Mouse (Mus musculus) lung, postnatal 0 days (tissue): ENCODE results near the gene Zfp609. TPM values are rescaled to one million over a fixed set of nuclear protein-coding genes. Genes with fewer than 3 reads are reported as not detected.

Source experiments
- ATAC-seq: fragments of 200-750 bp; cut with Nextera tagmentation; 2 replicates; pipeline ENCODE4 v1.8.0; 2017; ENCODE audit warnings: moderate library complexity
- DNase-seq: peaks from one replicate; pipeline ENCODE4 v3.0.0-alpha.2; 2016; ENCODE audit warnings: low spot score
- H3K27ac ChIP-seq: fragments of 300-500 bp; sonication (generic); 2 replicates; pipeline ENCODE4 v1.5.1; 2014; ENCODE audit warnings: antibody characterized with exemption, mild to moderate bottlenecking, low read length, mixed read lengths
- H3K27me3 ChIP-seq: fragments of 300-500 bp; sonication (generic); replicated peaks from 2 replicates; pipeline ENCODE4 v1.6.1; 2014; ENCODE audit warnings: low read length, mixed read lengths; ENCODE audit not compliant: insufficient read depth
- H3K36me3 ChIP-seq: fragments of 300-500 bp; sonication (generic); 2 replicates; pipeline ENCODE4 v1.6.1; 2014; ENCODE audit warnings: low read length, mixed read lengths; ENCODE audit not compliant: insufficient read depth
- H3K4me1 ChIP-seq: fragments of 300-500 bp; sonication (generic); 2 replicates; pipeline ENCODE4 v1.6.1; 2014; ENCODE audit warnings: antibody characterized with exemption, low read depth, low read length, mixed read lengths; ENCODE audit not compliant: insufficient read depth
- H3K4me2 ChIP-seq: fragments of 300-500 bp; sonication (generic); replicated peaks from 2 replicates; pipeline ENCODE4 v1.6.1; 2014; ENCODE audit warnings: low read depth, mild to moderate bottlenecking, low read length, moderate library complexity, mixed read lengths
- H3K4me3 ChIP-seq: fragments of 300-500 bp; sonication (generic); 2 replicates; pipeline ENCODE4 v1.5.1; 2014; ENCODE audit warnings: low read depth, low read length
- H3K9ac ChIP-seq: fragments of 300-500 bp; sonication (generic); replicated peaks from 2 replicates; pipeline ENCODE4 v1.6.1; 2014; ENCODE audit warnings: low read depth, mild to moderate bottlenecking
- H3K9me3 ChIP-seq: fragments of 300-500 bp; sonication (generic); 2 replicates; pipeline ENCODE4 v1.6.1; 2016; ENCODE audit warnings: low read length, mixed read lengths
- CTCF ChIP-seq: IDR thresholded peaks from 2 replicates; pipeline ENCODE4 v1.5.1; 2016; ENCODE audit warnings: antibody characterized with exemption, mild to moderate bottlenecking
- EP300 ChIP-seq: IDR thresholded peaks from 2 replicates; pipeline ENCODE4 v1.6.1; 2016; ENCODE audit warnings: antibody characterized with exemption, mild to moderate bottlenecking, control low read depth
- WGBS: fragments of 180-500 bp; shearing (Covaris S2); extraction: QIAGEN DNeasy Blood & Tissue Kit; methylation state at CpG from one replicate; pipeline ENCODE4 v1.1.7; 2014; 5-methylcytosine and 5-hydroxymethylcytosine counted together
- polyA plus RNA-seq: library from polyadenylated mRNA; unstranded; fragments of >200 nt; fragmentation: Nextera tagmentation; extraction: Ambion mirVana; gene quantifications from 2 replicates; pipeline ENCODE4 v1.2.1, GENCODE M21; 2015

The Zfp609 gene
- polyA plus RNA-seq, 1 experiment from 2014 or later, result 5.0 TPM

- no peak for DNase-seq
- H3K4me2 ChIP-seq, result no peak overlapping the region
- no peaks in the 10 kb centered on the region for H3K4me1 ChIP-seq
- 80% methylated on average over 2 of the region's 2 CpGs for WGBS
- ATAC-seq, result no peak
- no peaks in the 10 kb centered on the region for H3K9me3 ChIP-seq
- no peak overlapping the region for H3K27ac ChIP-seq
- no peak overlapping the region for H3K9ac ChIP-seq
- no peaks in the 10 kb centered on the region for H3K27me3 ChIP-seq
- TF ChIP-seq CTCF, result no peak
- no peak for TF ChIP-seq EP300
- no peak overlapping the region for H3K4me3 ChIP-seq
- H3K36me3 ChIP-seq, result no peaks in the 10 kb centered on the region
Observed at GRCm38 (mm10) chr9:65646782-65647181, 180.6 kb downstream of the Zfp609 start.

GRCm38 (mm10) chr9:65645984-65646383 is 181.4 kb downstream of the Zfp609 start:
- no peak overlapping the region for H3K4me3 ChIP-seq
- no peak overlapping the region for H3K9ac ChIP-seq
- H3K4me1 ChIP-seq, result no peaks in the 10 kb centered on the region
- no peak overlapping the region for H3K27ac ChIP-seq
- WGBS, result 46% methylated on average over 3 of the region's 3 CpGs
- no peak for TF ChIP-seq EP300
- no peak for TF ChIP-seq CTCF
- no peak overlapping the region for H3K4me2 ChIP-seq
- no peaks in the 10 kb centered on the region for H3K27me3 ChIP-seq
- no peak for DNase-seq
- H3K36me3 ChIP-seq, result no peaks in the 10 kb centered on the region
- H3K9me3 ChIP-seq, result no peaks in the 10 kb centered on the region
- no peak for ATAC-seq

- Histone ChIP-seq H3K27ac (no peak overlapping the region), H3K4me3 (no peak overlapping the region), H3K4me1 (no peaks in the 10 kb centered on the region), H3K9ac (no peak overlapping the region), H3K36me3 (no peaks in the 10 kb centered on the region), H3K9me3 (no peaks in the 10 kb centered on the region), H3K27me3 (no peaks in the 10 kb centered on the region), H3K4me2 (no peak overlapping the region)
- DNase-seq (no peak), ATAC-seq (no peak)
- TF ChIP-seq CTCF, result no peak
- 81% methylated on average over 4 of the region's 4 CpGs for WGBS
Observed at GRCm38 (mm10) chr9:65644960-65645359, 182.4 kb downstream of the Zfp609 start.

GRCm38 (mm10) chr9:65642546-65642945 is 184.8 kb downstream of the Zfp609 start:
- Histone ChIP-seq H3K4me2 (no peak overlapping the region), H3K4me1 (no peaks in the 10 kb centered on the region), H3K9me3 (no peaks in the 10 kb centered on the region), H3K27ac (no peak overlapping the region), H3K4me3 (no peak overlapping the region), H3K27me3 (no peaks in the 10 kb centered on the region), H3K9ac (no peak overlapping the region), H3K36me3 (no peaks in the 10 kb centered on the region)
- TF ChIP-seq CTCF (no peak), EP300 (no peak)
- DNase-seq (no peak), ATAC-seq (no peak)

Other genes starting within 250 kb of the Zfp609 start
- 20.3 and 21.1 TPM in 2 replicates for gene Plekho2, start 247.5 kb downstream of the Zfp609 start, polyA plus RNA-seq
- gene Pif1, start 240.4 kb downstream of the Zfp609 start, polyA plus RNA-seq, result 0.56 and 0.87 TPM in 2 replicates
- 6.1 and 6.5 TPM in 2 replicates for gene Rbpms2, start 197.9 kb downstream of the Zfp609 start, polyA plus RNA-seq
- 639 and 649 TPM in 2 replicates for gene Oaz2, start 159.6 kb downstream of the Zfp609 start, polyA plus RNA-seq
- gene Pclaf, start 62.7 kb upstream of the Zfp609 start, polyA plus RNA-seq, result 9.9 and 15.5 TPM in 2 replicates
- 17.6 and 18.7 TPM in 2 replicates for gene Trip4, start 81.2 kb upstream of the Zfp609 start, polyA plus RNA-seq
- gene Csnk1g1, start 81.4 kb upstream of the Zfp609 start, polyA plus RNA-seq, result 8.4 and 8.9 TPM in 2 replicates
- gene Ppib, start 232.7 kb upstream of the Zfp609 start, polyA plus RNA-seq, result 577 and 650 TPM in 2 replicates
- 25.7 and 28.3 TPM in 2 replicates for gene Snx22, start 242.2 kb upstream of the Zfp609 start, polyA plus RNA-seq